Mouse (Mus musculus): ENCODE measurements around the gene Atp6v0e. TPM values are rescaled to one million over a fixed set of nuclear protein-coding genes. Genes with fewer than 3 reads are reported as not detected.

The Atp6v0e gene
- polyA plus RNA-seq, 1 experiment from 2014 or later = 311 TPM

DNA sequence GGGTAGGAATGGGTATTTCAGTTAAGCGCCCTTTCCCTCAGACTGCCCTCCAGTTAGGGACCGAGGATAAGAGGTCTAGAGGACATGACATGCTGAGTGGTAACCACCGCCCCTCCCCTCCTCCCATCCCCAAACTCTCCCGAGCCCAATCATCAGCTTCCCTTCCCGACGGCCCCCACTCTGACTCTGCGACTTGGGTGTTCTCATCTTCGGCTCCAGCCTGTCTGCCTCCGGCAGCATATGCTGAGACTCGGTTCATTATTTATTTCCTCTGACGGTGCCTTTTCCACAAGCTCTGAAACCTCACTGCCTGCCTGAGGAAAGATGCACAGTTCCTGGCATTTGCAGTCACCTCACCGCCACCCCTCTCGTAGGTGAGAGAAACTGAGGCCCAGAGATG lies 15.7 kb upstream of the Atp6v0e start:
- no peak overlapping the region for H3K4me3 ChIP-seq (ENCODE audit: low read length)
- peaks cover 11% of the 10 kb centered on the region for H3K36me3 ChIP-seq (ENCODE audit: control insufficient read depth, insufficient read depth, low read length)
- 0 out of 2 replicates have a peak, but pooled peaks cover 5% of the 10 kb centered on the region for H3K4me1 ChIP-seq (ENCODE audit: control insufficient read depth, insufficient read depth, low read length)
- no peak overlapping the region for H3K4me2 ChIP-seq (ENCODE audit: low read depth, low read length)
- peak overlapping the region; percentile 62 for H3K27ac ChIP-seq (ENCODE audit: low read length)
- ATAC-seq = peak; percentile 65
- H3K9me3 ChIP-seq (ENCODE audit: control insufficient read depth, low read length) = no peaks in the 10 kb centered on the region
- H3K27me3 ChIP-seq (replicated peaks; ENCODE audit: control insufficient read depth, insufficient read depth, low read length) = no peaks in the 10 kb centered on the region
- WGBS = 53% methylated on average over 13 of the region's 13 CpGs
- no peak overlapping the region for H3K9ac ChIP-seq (ENCODE audit: low read depth, low read length)

DNA sequence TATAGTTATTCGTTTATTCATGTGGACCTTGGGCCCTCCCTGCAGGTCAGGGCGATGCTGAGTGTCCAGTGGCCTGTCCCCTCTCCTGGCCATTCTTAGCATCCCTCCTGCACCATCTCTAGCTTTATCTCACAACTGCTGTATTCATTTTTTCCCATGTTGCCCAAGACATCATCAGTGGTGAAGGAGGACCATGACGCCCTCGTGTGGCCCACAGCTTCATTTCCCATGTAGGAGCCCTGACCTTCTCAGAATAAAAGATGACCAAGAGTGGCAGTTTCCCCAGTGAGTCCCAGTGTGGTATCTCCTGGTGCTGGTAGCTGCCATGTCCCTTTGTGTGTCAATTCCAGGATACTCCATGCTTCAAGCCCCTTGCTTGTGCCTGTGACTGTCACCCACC lies 13.5 kb upstream of the Atp6v0e start:
- no peaks in the 10 kb centered on the region for H3K9me3 ChIP-seq (ENCODE audit: control insufficient read depth, low read length)
- no peak overlapping the region for H3K4me2 ChIP-seq (ENCODE audit: low read depth, low read length)
- 86% methylated on average over 4 of the region's 4 CpGs for WGBS
- no peak overlapping the region for H3K9ac ChIP-seq (ENCODE audit: low read depth, low read length)
- no peak overlapping the region for H3K4me3 ChIP-seq (ENCODE audit: low read length)
- no peaks in the 10 kb centered on the region for H3K27me3 ChIP-seq (replicated peaks; ENCODE audit: control insufficient read depth, insufficient read depth, low read length)
- no peak for ATAC-seq
- H3K4me1 ChIP-seq (ENCODE audit: control insufficient read depth, insufficient read depth, low read length) = 0 out of 2 replicates have a peak, but pooled peaks cover 5% of the 10 kb centered on the region
- H3K27ac ChIP-seq (ENCODE audit: low read length) = no peak overlapping the region
- H3K36me3 ChIP-seq (ENCODE audit: control insufficient read depth, insufficient read depth, low read length) = no peaks in the 10 kb centered on the region

DNA sequence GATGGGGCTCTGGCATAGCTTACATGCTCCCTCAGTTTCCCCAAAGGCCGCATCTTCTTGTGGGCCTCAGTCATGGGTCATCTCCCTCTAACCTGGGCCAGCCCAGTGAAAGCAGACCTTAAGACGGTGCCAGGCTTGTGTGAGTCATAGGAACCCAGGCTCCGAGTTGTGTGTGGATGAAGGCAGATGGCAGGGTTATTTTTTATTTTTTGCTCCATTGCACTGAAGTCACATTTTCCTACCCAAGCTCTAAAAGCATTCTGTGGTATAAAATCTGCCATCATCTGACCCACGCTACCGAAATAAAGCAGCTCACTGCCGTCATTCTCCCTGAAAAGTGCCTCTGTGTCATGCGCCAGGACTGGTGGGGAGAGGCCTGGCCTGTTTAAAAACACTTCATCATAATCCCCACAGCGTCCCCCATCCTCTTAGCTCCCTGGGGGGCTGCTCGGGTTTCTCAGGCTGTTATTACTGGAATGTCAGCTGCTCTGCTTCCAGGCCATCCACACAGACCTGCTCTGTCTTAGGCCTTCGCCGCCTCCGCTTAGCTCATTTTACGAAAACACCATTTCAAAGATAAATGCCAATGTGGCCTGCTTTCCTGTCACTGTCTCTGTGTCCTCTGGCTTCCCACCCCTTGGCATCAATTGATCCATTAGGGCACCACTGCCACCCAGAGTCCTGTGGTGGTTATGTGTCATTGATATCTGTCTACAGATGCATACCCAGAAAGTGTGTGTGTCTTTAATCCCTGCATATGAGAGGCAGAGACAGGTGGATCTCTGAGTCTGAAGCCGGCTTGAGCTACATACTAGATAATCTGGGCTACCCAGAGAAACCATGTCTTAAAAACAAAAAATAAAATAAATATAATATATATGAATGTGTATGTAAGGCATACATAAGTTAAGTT lies 12.3 kb upstream of the Atp6v0e start:
- 70% methylated on average over 14 of the region's 14 CpGs for WGBS
- Histone ChIP-seq H3K36me3 (ENCODE audit: control insufficient read depth, insufficient read depth, low read length) (no peaks in the 10 kb centered on the region), H3K4me1 (ENCODE audit: control insufficient read depth, insufficient read depth, low read length) (0 out of 2 replicates have a peak, but pooled peaks cover 5% of the 10 kb centered on the region), H3K9ac (ENCODE audit: low read depth, low read length) (no peak overlapping the region; the same call in 1 of the 2 replicates), H3K27ac (ENCODE audit: low read length) (0 out of 2 replicates have a peak overlapping the region, but pooled peaks have one; percentile 5), H3K9me3 (ENCODE audit: control insufficient read depth, low read length) (no peaks in the 10 kb centered on the region), H3K4me2 (ENCODE audit: low read depth, low read length) (no peak overlapping the region), H3K4me3 (ENCODE audit: low read length) (no peak overlapping the region), H3K27me3 (replicated peaks; ENCODE audit: control insufficient read depth, insufficient read depth, low read length) (no peaks in the 10 kb centered on the region)
- ATAC-seq = no peak; the same call in 1 of the 2 replicates

DNA sequence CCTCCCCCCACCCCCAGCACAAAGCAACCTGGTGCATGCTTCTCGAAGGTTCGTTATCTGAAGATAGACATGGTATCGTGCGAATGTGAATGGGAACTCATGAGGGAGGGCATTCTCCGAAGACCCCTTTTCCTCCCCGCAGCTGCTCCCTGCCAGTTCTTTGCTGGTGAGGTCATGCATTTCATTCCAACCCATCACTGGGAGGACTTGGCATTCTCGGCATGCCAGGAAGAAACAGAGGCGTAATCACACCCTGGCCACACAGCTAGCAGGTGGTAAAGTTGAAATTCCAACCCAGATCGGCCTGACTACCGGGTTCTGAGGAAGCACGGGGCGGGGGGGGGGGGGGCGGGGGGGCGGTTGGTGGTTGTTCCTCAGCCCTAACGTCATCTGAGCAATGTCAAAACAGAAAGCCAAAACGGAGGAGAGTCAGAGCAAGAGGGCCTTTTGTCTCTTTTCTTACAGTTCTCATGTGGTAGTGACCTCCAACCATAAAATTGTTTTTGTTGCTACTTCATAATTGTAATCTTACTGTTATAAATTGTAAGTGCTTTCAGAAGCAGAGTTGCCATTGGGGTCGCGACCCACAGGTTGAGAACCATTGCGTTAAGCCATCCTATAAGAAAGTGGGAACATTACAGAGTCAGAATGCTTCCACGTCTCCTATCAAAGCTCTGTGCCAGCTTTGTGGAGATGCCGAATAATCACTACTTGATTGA lies 4.0 kb upstream of the Atp6v0e start:
- H3K4me3 ChIP-seq (ENCODE audit: low read length) = no peak overlapping the region
- H3K27me3 ChIP-seq (replicated peaks; ENCODE audit: control insufficient read depth, insufficient read depth, low read length) = no peaks in the 10 kb centered on the region
- 33% methylated on average over 21 of the region's 21 CpGs for WGBS
- H3K9ac ChIP-seq (ENCODE audit: low read depth, low read length) = no peak overlapping the region
- no peaks in the 10 kb centered on the region for H3K9me3 ChIP-seq (ENCODE audit: control insufficient read depth, low read length)
- peaks cover 7% of the 10 kb centered on the region for H3K4me1 ChIP-seq (ENCODE audit: control insufficient read depth, insufficient read depth, low read length)
- H3K27ac ChIP-seq (ENCODE audit: low read length) = no peak overlapping the region
- no peak overlapping the region for H3K4me2 ChIP-seq (ENCODE audit: low read depth, low read length)
- H3K36me3 ChIP-seq (ENCODE audit: control insufficient read depth, insufficient read depth, low read length) = 0 out of 2 replicates have a peak, but pooled peaks cover 4% of the 10 kb centered on the region
- no peak for ATAC-seq

DNA sequence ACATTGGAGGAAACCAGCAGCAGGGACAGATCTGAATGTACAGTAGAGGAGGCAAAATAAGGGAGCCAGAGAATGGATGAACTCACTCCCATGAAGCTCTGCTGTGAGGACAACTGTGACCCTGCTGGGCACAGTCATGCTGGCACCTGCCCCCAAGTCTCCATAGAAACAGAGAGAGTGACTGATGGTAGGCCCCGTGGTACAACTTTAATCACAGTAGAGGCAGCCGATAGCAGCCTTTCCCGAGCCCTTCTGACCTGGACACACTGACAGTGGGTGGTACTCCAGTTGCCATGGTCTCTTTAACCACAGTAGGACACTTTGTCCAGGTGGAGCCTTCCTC lies 3.5 kb upstream of the Atp6v0e start:
- 64% methylated on average over 3 of the region's 3 CpGs for WGBS
- H3K4me2 ChIP-seq (ENCODE audit: low read depth, low read length) = no peak overlapping the region
- H3K4me1 ChIP-seq (ENCODE audit: control insufficient read depth, insufficient read depth, low read length) = peaks cover 7% of the 10 kb centered on the region
- H3K9me3 ChIP-seq (ENCODE audit: control insufficient read depth, low read length) = no peaks in the 10 kb centered on the region
- no peak overlapping the region for H3K4me3 ChIP-seq (ENCODE audit: low read length)
- ATAC-seq = no peak
- H3K27me3 ChIP-seq (replicated peaks; ENCODE audit: control insufficient read depth, insufficient read depth, low read length) = no peaks in the 10 kb centered on the region
- no peak overlapping the region for H3K27ac ChIP-seq (ENCODE audit: low read length)
- H3K9ac ChIP-seq (ENCODE audit: low read depth, low read length) = no peak overlapping the region
- H3K36me3 ChIP-seq (ENCODE audit: control insufficient read depth, insufficient read depth, low read length) = 0 out of 2 replicates have a peak, but pooled peaks cover 4% of the 10 kb centered on the region

DNA sequence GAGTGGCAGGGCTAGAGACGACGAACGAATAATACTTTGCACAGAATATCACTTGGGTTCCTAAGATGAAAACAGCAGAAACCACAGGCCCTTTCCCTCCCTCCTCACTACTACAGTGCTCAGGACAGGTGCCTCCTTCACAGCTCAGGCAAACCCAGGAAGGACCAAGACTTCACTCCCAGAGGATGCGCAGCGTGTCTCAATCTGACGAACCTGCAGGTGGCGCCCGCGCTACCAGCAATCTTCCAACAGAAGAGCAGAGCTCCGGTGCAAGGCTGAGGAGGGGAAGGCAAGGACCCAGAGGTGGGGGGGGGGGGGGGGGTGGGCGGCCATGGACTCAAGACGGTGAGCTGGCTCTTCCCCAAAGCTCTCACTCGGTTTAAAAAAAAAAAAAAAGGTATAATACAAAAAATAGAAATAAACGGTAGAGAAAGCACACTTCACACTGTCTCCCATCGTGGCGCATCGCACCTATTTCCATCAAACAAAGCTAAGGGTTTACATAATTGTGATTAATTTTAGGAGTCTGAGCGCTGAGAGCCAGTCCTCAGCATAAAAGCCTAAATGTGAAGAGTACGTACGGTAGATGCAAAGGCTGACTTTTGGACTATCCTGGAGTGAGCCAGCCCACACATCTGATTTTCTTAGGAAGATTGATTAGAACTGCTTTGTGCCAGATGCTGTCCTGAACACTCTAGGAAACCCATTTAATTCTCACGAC lies 2.7 kb upstream of the Atp6v0e start:
- 21% methylated on average over 21 of the region's 21 CpGs for WGBS
- Histone ChIP-seq H3K4me1 (ENCODE audit: control insufficient read depth, insufficient read depth, low read length) (peaks cover 7% of the 10 kb centered on the region), H3K9ac (ENCODE audit: low read depth, low read length) (no peak overlapping the region), H3K4me2 (ENCODE audit: low read depth, low read length) (no peak overlapping the region), H3K27ac (ENCODE audit: low read length) (no peak overlapping the region), H3K36me3 (ENCODE audit: control insufficient read depth, insufficient read depth, low read length) (0 out of 2 replicates have a peak, but pooled peaks cover 4% of the 10 kb centered on the region), H3K4me3 (ENCODE audit: low read length) (no peak overlapping the region), H3K27me3 (replicated peaks; ENCODE audit: control insufficient read depth, insufficient read depth, low read length) (no peaks in the 10 kb centered on the region), H3K9me3 (ENCODE audit: control insufficient read depth, low read length) (no peaks in the 10 kb centered on the region)
- no peak for ATAC-seq

DNA sequence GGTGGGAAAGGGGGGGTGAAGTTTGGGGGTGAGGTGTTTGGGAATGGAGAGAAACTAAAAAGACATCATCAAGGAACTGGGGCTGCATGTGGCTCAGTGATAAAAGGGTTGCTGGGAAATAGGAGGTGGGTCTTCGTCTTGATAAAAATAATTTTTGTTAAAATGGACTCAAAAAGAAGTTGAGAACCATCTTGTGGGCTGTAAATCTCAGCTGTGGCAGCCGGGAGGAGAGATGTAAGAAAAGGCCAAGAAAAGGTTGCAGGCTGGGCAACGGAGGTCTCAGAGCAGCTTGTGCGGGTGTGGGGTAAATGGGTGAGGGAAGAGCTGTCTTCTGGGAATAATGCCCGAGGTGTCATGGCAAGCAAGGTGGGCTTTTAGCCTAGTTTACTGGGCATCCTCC lies 827 bp upstream of the Atp6v0e start:
- no peak for ATAC-seq
- 75% methylated on average over 5 of the region's 5 CpGs for WGBS

DNA sequence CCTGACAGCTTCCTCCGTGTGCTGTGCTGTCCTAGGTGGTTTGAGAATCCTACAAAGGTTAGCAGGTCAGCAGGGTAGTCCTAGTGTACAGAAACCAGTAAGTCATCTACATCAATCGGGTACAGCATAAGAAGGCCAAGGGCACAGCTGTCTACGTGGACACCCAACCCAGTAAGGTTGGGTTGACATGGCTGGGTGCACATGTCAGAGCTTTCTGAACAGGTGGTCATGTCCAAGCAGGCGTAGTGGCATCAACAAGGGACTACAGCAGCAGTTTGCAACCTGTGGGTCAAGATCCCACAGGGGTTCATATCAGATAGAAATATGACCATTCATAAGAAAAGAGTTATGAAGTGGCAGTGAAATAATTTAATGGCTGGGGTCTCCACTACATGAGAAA lies 2.6 kb downstream of the Atp6v0e start:
- Histone ChIP-seq H3K9ac (ENCODE audit: low read depth, low read length) (no peak overlapping the region), H3K4me1 (ENCODE audit: control insufficient read depth, insufficient read depth, low read length) (peaks cover 7% of the 10 kb centered on the region), H3K36me3 (ENCODE audit: control insufficient read depth, insufficient read depth, low read length) (no peaks in the 10 kb centered on the region), H3K4me2 (ENCODE audit: low read depth, low read length) (no peak overlapping the region), H3K27me3 (replicated peaks; ENCODE audit: control insufficient read depth, insufficient read depth, low read length) (no peaks in the 10 kb centered on the region), H3K27ac (ENCODE audit: low read length) (no peak overlapping the region), H3K4me3 (ENCODE audit: low read length) (no peak overlapping the region), H3K9me3 (ENCODE audit: control insufficient read depth, low read length) (no peaks in the 10 kb centered on the region)
- WGBS = 82% methylated on average over 4 of the region's 4 CpGs
- ATAC-seq = no peak

More for the DNA sequence above, 827 bp upstream of the Atp6v0e start:
- no peaks in the 10 kb centered on the region for H3K36me3 ChIP-seq (ENCODE audit: control insufficient read depth, insufficient read depth, low read length)
- H3K27me3 ChIP-seq (replicated peaks; ENCODE audit: control insufficient read depth, insufficient read depth, low read length) = no peaks in the 10 kb centered on the region
- H3K9ac ChIP-seq (ENCODE audit: low read depth, low read length) = no peak overlapping the region
- no peak overlapping the region for H3K4me2 ChIP-seq (ENCODE audit: low read depth, low read length)
- H3K27ac ChIP-seq (ENCODE audit: low read length) = no peak overlapping the region
- peaks cover 7% of the 10 kb centered on the region for H3K4me1 ChIP-seq (ENCODE audit: control insufficient read depth, insufficient read depth, low read length)
- no peaks in the 10 kb centered on the region for H3K9me3 ChIP-seq (ENCODE audit: control insufficient read depth, low read length)
- no peak overlapping the region for H3K4me3 ChIP-seq (ENCODE audit: low read length)

DNA sequence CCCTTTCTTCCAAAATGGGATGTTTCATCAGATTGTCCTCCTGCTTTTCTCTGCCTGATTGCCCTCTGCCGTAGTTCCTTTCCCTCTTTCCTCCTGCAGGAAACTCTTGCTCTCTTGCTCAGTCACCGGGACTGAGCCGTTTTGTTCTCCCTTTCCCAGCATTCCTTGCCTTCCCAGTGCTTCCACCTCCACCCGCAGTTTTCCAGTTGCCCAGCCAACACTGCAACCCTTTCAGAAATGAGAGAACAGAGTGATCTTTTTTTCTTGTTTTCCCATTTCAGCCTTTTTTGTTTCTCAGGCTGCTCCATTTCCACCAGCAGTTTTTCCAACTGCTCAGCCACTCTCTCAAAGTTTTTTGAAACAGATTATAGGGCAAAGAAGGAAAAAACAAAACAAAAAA lies 8.2 kb downstream of the Atp6v0e start:
- WGBS = 66% methylated on average over 4 of the region's 4 CpGs
- Histone ChIP-seq H3K9me3 (ENCODE audit: control insufficient read depth, low read length) (no peaks in the 10 kb centered on the region), H3K27me3 (replicated peaks; ENCODE audit: control insufficient read depth, insufficient read depth, low read length) (no peaks in the 10 kb centered on the region), H3K27ac (ENCODE audit: low read length) (no peak overlapping the region), H3K4me2 (ENCODE audit: low read depth, low read length) (no peak overlapping the region), H3K9ac (ENCODE audit: low read depth, low read length) (no peak overlapping the region), H3K4me3 (ENCODE audit: low read length) (no peak overlapping the region), H3K36me3 (ENCODE audit: control insufficient read depth, insufficient read depth, low read length) (no peaks in the 10 kb centered on the region), H3K4me1 (ENCODE audit: control insufficient read depth, insufficient read depth, low read length) (no peaks in the 10 kb centered on the region)
- ATAC-seq = no peak
